Mouse (Mus musculus) stomach, postnatal 0 days (tissue): Measurements from ENCODE around the gene Tmem268. TPM values are rescaled to one million over a fixed set of nuclear protein-coding genes. Genes with fewer than 3 reads are reported as not detected.

ENCODE experiments used
- ATAC-seq: fragments of 200-750 bp; cut with Nextera tagmentation; 2 replicates; pipeline ENCODE4 v1.8.0; 2017; ENCODE audit not compliant: low FRiP score, low TSS enrichment
- DNase-seq: peaks from one replicate; pipeline ENCODE4 v3.0.0-alpha.2; 2016; ENCODE audit warnings: low spot score
- H3K27ac ChIP-seq: fragments of 300-500 bp; sonication (generic); replicated peaks from 2 replicates; pipeline ENCODE4 v1.5.1; 2014; ENCODE audit warnings: mild to moderate bottlenecking, control low read depth
- H3K27me3 ChIP-seq: fragments of 300-500 bp; sonication (generic); 2 replicates; pipeline ENCODE4 v1.6.1; 2014; ENCODE audit warnings: low read length; ENCODE audit not compliant: control insufficient read depth, insufficient read depth
- H3K36me3 ChIP-seq: fragments of 300-500 bp; sonication (generic); 2 replicates; pipeline ENCODE4 v1.6.1; 2014; ENCODE audit warnings: low read length, mixed read lengths; ENCODE audit not compliant: control insufficient read depth, insufficient read depth
- H3K4me1 ChIP-seq: fragments of 300-500 bp; sonication (generic); replicated peaks from 2 replicates; pipeline ENCODE4 v1.6.1; 2014; ENCODE audit warnings: antibody characterized with exemption; ENCODE audit not compliant: control insufficient read depth, insufficient read depth
- H3K4me2 ChIP-seq: fragments of 300-500 bp; sonication (generic); replicated peaks from 2 replicates; pipeline ENCODE4 v1.6.1; 2014; ENCODE audit warnings: low read depth, mild to moderate bottlenecking, control low read depth, moderate library complexity
- H3K4me3 ChIP-seq: fragments of 300-500 bp; sonication (generic); 2 replicates; pipeline ENCODE4 v1.5.1; 2014; ENCODE audit warnings: low read depth, low read length, control low read depth
- H3K9ac ChIP-seq: fragments of 300-500 bp; sonication (generic); 2 replicates; pipeline ENCODE4 v1.6.1; 2014; ENCODE audit warnings: mild to moderate bottlenecking, low read length, control low read depth, mixed read lengths
- H3K9me3 ChIP-seq: fragments of 300-500 bp; sonication (generic); 2 replicates; pipeline ENCODE4 v1.6.1; 2016; ENCODE audit warnings: low read length; ENCODE audit not compliant: control insufficient read depth
- CTCF ChIP-seq: IDR thresholded peaks from 2 replicates; pipeline ENCODE4 v1.5.1; 2016; ENCODE audit warnings: antibody characterized with exemption, low read depth, mild to moderate bottlenecking, moderate library complexity
- EP300 ChIP-seq: optimal IDR thresholded peaks from 2 replicates; pipeline ENCODE3; 2016; ENCODE audit warnings: antibody characterized with exemption
- WGBS: fragments of 180-500 bp; shearing (Covaris S2); extraction: QIAGEN DNeasy Blood & Tissue Kit; methylation state at CpG from one replicate; pipeline ENCODE4 v1.1.7; 2014; 5-methylcytosine and 5-hydroxymethylcytosine counted together
- polyA plus RNA-seq: library from polyadenylated mRNA; unstranded; fragments of >200 nt; fragmentation: Nextera tagmentation; extraction: Ambion mirVana; gene quantifications from 2 replicates; pipeline ENCODE4 v1.2.1, GENCODE M21; 2015

Tmem268 gene
- polyA plus RNA-seq, 1 experiment from 2014 or later, result 4.3 TPM

- ATAC-seq, result no peak
- WGBS, result 87% methylated on average over 10 of the region's 10 CpGs
- TF ChIP-seq EP300, result no peak
- no peak for TF ChIP-seq CTCF
These were observed 9.3 kb downstream of the Tmem268 start for GRCm38 (mm10) chr4:63567712-63568390.

GRCm38 (mm10) chr4:63569322-63569721, 10.7 kb downstream of the Tmem268 start:
- no peaks in the 10 kb centered on the region for H3K4me1 ChIP-seq
- WGBS, result 65% methylated on average over 8 of the region's 8 CpGs
- H3K4me3 ChIP-seq, result no peak overlapping the region
- H3K36me3 ChIP-seq, result no peaks in the 10 kb centered on the region
- ATAC-seq, result no peak
- H3K9ac ChIP-seq, result no peak overlapping the region
- H3K9me3 ChIP-seq, result no peaks in the 10 kb centered on the region
- H3K27ac ChIP-seq, result no peak overlapping the region
- no peak for DNase-seq
- no peak for TF ChIP-seq CTCF
- TF ChIP-seq EP300, result no peak
- no peaks in the 10 kb centered on the region for H3K27me3 ChIP-seq
- H3K4me2 ChIP-seq, result no peak overlapping the region

More at GRCm38 (mm10) chr4:63567712-63568390, 9.3 kb downstream of the Tmem268 start:
- H3K9ac ChIP-seq, result no peak overlapping the region
- no peaks in the 10 kb centered on the region for H3K36me3 ChIP-seq
- no peak overlapping the region for H3K27ac ChIP-seq
- H3K27me3 ChIP-seq, result no peaks in the 10 kb centered on the region
- H3K4me3 ChIP-seq, result no peak overlapping the region
- H3K4me2 ChIP-seq, result no peak overlapping the region
- H3K9me3 ChIP-seq, result no peaks in the 10 kb centered on the region
- DNase-seq, result no peak
- H3K4me1 ChIP-seq, result no peaks in the 10 kb centered on the region

GRCm38 (mm10) chr4:63570208-63570781, 11.7 kb downstream of the Tmem268 start:
- H3K36me3 ChIP-seq, result no peaks in the 10 kb centered on the region
- whole genome bisulfite sequencing, result 37% methylated on average over 7 of the region's 7 CpGs
- TF ChIP-seq EP300 (no peak), CTCF (no peak)

GRCm38 (mm10) chr4:63572621-63573020, 14.0 kb downstream of the Tmem268 start:
- H3K27ac ChIP-seq, result no peak overlapping the region
- H3K4me2 ChIP-seq, result no peak overlapping the region
- no peaks in the 10 kb centered on the region for H3K36me3 ChIP-seq
- H3K27me3 ChIP-seq, result no peaks in the 10 kb centered on the region
- no peaks in the 10 kb centered on the region for H3K4me1 ChIP-seq
- 91% methylated on average over 5 of the region's 5 CpGs for WGBS
- TF ChIP-seq EP300 (no peak), CTCF (no peak)
- H3K9ac ChIP-seq, result no peak overlapping the region
- no peak overlapping the region for H3K4me3 ChIP-seq
- no peak for ATAC-seq
- DNase-seq, result no peak
- no peaks in the 10 kb centered on the region for H3K9me3 ChIP-seq

More at GRCm38 (mm10) chr4:63570208-63570781, 11.7 kb downstream of the Tmem268 start:
- no peaks in the 10 kb centered on the region for H3K9me3 ChIP-seq
- H3K4me2 ChIP-seq, result no peak overlapping the region
- H3K27me3 ChIP-seq, result no peaks in the 10 kb centered on the region
- DNase-seq (no peak), ATAC-seq (no peak)
- no peak overlapping the region for H3K9ac ChIP-seq
- no peak overlapping the region for H3K27ac ChIP-seq
- no peak overlapping the region for H3K4me3 ChIP-seq
- H3K4me1 ChIP-seq, result no peaks in the 10 kb centered on the region

- H3K27ac ChIP-seq, result no peak overlapping the region
- no peak for ATAC-seq
- no peaks in the 10 kb centered on the region for H3K4me1 ChIP-seq
- H3K27me3 ChIP-seq, result no peaks in the 10 kb centered on the region
- TF ChIP-seq EP300 (no peak), CTCF (no peak)
- no peak overlapping the region for H3K4me3 ChIP-seq
- DNase-seq, result no peak
- no peak overlapping the region for H3K9ac ChIP-seq
- H3K36me3 ChIP-seq, result no peaks in the 10 kb centered on the region
- H3K4me2 ChIP-seq, result no peak overlapping the region
- WGBS, result 88% methylated on average over 14 of the region's 14 CpGs
- no peaks in the 10 kb centered on the region for H3K9me3 ChIP-seq
These were observed 21.1 kb downstream of the Tmem268 start for GRCm38 (mm10) chr4:63579649-63580048.

- H3K4me1 ChIP-seq, result no peaks in the 10 kb centered on the region
- H3K4me3 ChIP-seq, result no peak overlapping the region
- no peak overlapping the region for H3K4me2 ChIP-seq
- H3K27me3 ChIP-seq, result no peaks in the 10 kb centered on the region
- H3K36me3 ChIP-seq, result no peaks in the 10 kb centered on the region
- H3K27ac ChIP-seq, result no peak overlapping the region
- 55% methylated on average over 6 of the region's 6 CpGs for WGBS
- ATAC-seq, result no peak
- no peaks in the 10 kb centered on the region for H3K9me3 ChIP-seq
- no peak for DNase-seq
- TF ChIP-seq EP300 (no peak), CTCF (no peak)
- no peak overlapping the region for H3K9ac ChIP-seq
These were observed 21.5 kb downstream of the Tmem268 start for GRCm38 (mm10) chr4:63580078-63580477.
